Comparison of ENCODE assay signal across 12 mouse cellular contexts in the genomic region with DNA sequence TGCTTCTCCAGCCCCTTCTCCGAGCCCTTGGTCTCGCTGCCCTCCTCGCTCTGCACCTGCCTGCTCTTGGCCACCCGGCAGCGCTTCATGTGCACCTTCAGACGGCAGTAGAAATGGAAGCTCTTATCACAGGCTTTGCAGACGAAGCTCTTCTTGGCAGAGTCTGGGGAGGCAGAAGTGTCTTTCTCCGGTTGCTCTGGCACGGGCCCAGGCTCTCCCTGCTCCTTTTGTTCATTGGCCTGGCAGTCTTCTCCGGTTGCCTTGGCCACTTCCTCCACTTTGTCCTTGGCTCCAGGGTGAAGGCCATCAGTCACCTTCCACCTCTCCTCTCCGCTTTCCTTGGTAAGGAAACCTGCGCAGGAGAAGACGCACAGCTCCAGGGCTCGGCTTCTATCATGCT. TPM values are rescaled to one million over a fixed set of nuclear protein-coding genes. Genes with fewer than 3 reads are reported as not detected.
DNase-seq lines count a peak whose midpoint lies in the region.
"Had no signal": no experiment of that assay in that cellular context is flagged by ENCODE, and none has a peak within 500 bp of the region (broad histone marks: within the 10 kb centered on the region; RNA-seq: fewer than 3 reads in every experiment).

No protein-coding gene starts in this region.

- DNase-seq in layer of hippocampus, postnatal 10 days (ENCODE audit: low spot score in 2 of 2), result peak; percentile 17 to 43
- DNase-seq in layer of hippocampus, adult 18-20 months (ENCODE audit: low spot score in 2 of 2), result no peak
- DNase-seq in adrenal gland, postnatal 14 days, result peak; percentile 23
- DNase-seq in cerebellum, adult 11-12 months, result peak; percentile 75
- DNase-seq in cerebellum, postnatal 36 days, result peak; percentile 68 to 74
- DNase-seq in left cerebral cortex, postnatal 36 days (ENCODE audit: low spot score in 2 of 2), result no peak
- DNase-seq in thymus, postnatal 4 days, result no peak
- DNase-seq: heart, postnatal 4 days; liver, postnatal 0 days; lung, postnatal 36 days; spleen, adult 18-20 months; thymus, postnatal 14 days had no signal

- intact Hi-C loops in left cerebral cortex, postnatal 36 days (cut with DNase I), result loop anchor here (5.0 kb wide), 1 partner anchor 52 kb away; a partner anchor contains a TSS

RNA-seq across cellular contexts. Expression of a gene that starts 38.7 kb away (rescaled TPM):
- total RNA-seq in layer of hippocampus, postnatal 10 days (2021), result 10 to 100 TPM in 1 of 2 experiments, 1 to 10 TPM in 1; 9.5 to 10.6 TPM
- total RNA-seq in layer of hippocampus, adult 18-20 months (2021), result 1 to 10 TPM; 1.2 to 1.9 TPM
- total RNA-seq in adrenal gland, postnatal 14 days (2021), result 0.11 and 0.26 TPM in 2 replicates
- 1 to 10 TPM; 4.7 to 5.5 TPM for total RNA-seq in left cerebral cortex, postnatal 36 days (2021)
- total RNA-seq: heart, postnatal 4 days had no signal

RNA-seq across cellular contexts. Expression of a gene that starts 53.2 kb away (rescaled TPM):
- 1 to 10 TPM; 6.6 to 7.7 TPM for total RNA-seq in layer of hippocampus, postnatal 10 days (2021)
- 10 to 100 TPM; 13.6 to 14.6 TPM for total RNA-seq in layer of hippocampus, adult 18-20 months (2021)
- 9.9 and 10.2 TPM in 2 replicates for total RNA-seq in adrenal gland, postnatal 14 days (2021)
- total RNA-seq in left cerebral cortex, postnatal 36 days (2021), result 10 to 100 TPM in 1 of 2 experiments, 1 to 10 TPM in 1; 7.9 to 18.6 TPM

Comparison
In these comparisons a context has a peak if more than half of its experiments do, and no peak if none do; other contexts are left out.
1. DNase-seq: peak in layer of hippocampus, postnatal 10 days (2 of 2), adrenal gland, postnatal 14 days (single experiment), cerebellum, adult 11-12 months (single experiment) and cerebellum, postnatal 36 days (2 of 2); none in layer of hippocampus, adult 18-20 months (0 of 2), left cerebral cortex, postnatal 36 days (0 of 2) and thymus, postnatal 4 days (single experiment).